Mouse (Mus musculus) hindbrain, embryonic 13.5 days (tissue): ENCODE results near the gene Mettl16. TPM values are rescaled to one million over a fixed set of nuclear protein-coding genes. Genes with fewer than 3 reads are reported as not detected.

Source experiments
- ATAC-seq: fragments of 200-750 bp; cut with Nextera tagmentation; 2 replicates; pipeline ENCODE4 v1.8.0; 2017; ENCODE audit warnings: moderate TSS enrichment; ENCODE audit not compliant: low FRiP score
- H3K27ac ChIP-seq: fragments of 300-500 bp; sonication (generic); 2 replicates; pipeline ENCODE4 v1.5.1; 2015; ENCODE audit warnings: inconsistent platforms, mild to moderate bottlenecking, moderate library complexity
- H3K27me3 ChIP-seq: fragments of 300-500 bp; sonication (generic); 2 replicates; pipeline ENCODE4 v1.6.1; 2015; ENCODE audit warnings: mild to moderate bottlenecking, inconsistent platforms
- H3K36me3 ChIP-seq: fragments of 300-500 bp; sonication (generic); 2 replicates; pipeline ENCODE4 v1.6.1; 2015; ENCODE audit warnings: mild to moderate bottlenecking, inconsistent platforms
- H3K4me1 ChIP-seq: fragments of 300-500 bp; sonication (generic); replicated peaks from 2 replicates; pipeline ENCODE4 v1.6.1; 2015; ENCODE audit warnings: inconsistent platforms
- H3K4me2 ChIP-seq: fragments of 300-500 bp; sonication (generic); 2 replicates; pipeline ENCODE4 v1.6.1; 2015; ENCODE audit warnings: inconsistent platforms, mild to moderate bottlenecking, moderate library complexity
- H3K4me3 ChIP-seq: fragments of 300-500 bp; sonication (generic); 2 replicates; pipeline ENCODE4 v1.5.1; 2015; ENCODE audit warnings: mild to moderate bottlenecking, inconsistent platforms
- H3K9ac ChIP-seq: fragments of 300-500 bp; sonication (generic); 2 replicates; pipeline ENCODE4 v1.6.1; 2015; ENCODE audit warnings: mild to moderate bottlenecking, inconsistent platforms
- H3K9me3 ChIP-seq: fragments of 300-500 bp; sonication (generic); 2 replicates; pipeline ENCODE4 v1.6.1; 2016; ENCODE audit warnings: inconsistent platforms
- WGBS: fragments of 180-500 bp; shearing (Covaris S2); methylation state at CpG from one replicate; pipeline ENCODE4 v1.1.7; 2015; 5-methylcytosine and 5-hydroxymethylcytosine counted together
- polyA plus RNA-seq: library from polyadenylated mRNA; unstranded; fragments of >200 nt; fragmentation: Nextera tagmentation; extraction: Ambion mirVana; gene quantifications from 2 replicates; pipeline ENCODE4 v1.2.1, GENCODE M21; 2015

The Mettl16 gene
- polyA plus RNA-seq, 1 experiment from 2014 or later = 55.4 TPM

DNA sequence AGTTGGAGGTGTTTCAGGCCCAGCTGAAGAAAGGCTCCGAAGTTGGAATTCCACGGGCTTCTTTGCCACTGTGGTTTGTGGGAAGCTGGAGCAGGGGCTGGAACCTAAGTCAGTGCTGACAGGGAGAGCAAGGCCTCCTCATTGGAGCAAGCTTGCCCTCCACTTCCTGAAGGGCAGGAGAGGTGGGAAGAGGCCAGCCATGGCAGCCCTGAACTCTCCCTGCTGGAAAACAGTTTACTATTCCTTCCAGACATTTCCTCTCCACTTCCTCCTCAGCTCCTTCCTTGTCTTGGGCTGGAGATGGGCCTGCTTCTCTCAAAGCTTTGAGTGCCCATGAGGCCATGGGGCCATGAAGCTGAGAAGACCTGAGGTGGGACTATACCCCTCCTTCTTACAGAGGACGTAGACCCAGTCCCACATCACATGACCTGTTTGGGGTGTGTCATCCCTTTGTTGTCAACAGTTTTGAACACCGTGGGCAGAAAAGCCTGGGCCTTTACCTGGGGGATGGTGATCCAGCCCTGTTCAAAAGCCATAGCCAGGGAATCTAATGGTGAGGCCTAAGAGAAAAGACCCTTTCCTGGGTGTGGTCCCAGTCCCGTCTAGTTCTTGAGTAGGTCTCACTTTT is 64.1 kb downstream of the Mettl16 start:
- H3K9ac ChIP-seq = peak overlapping the region; percentile 98; the same call in 1 of the 2 replicates
- peaks cover 9% of the 10 kb centered on the region; the same call in 1 of the 2 replicates for H3K36me3 ChIP-seq
- H3K4me3 ChIP-seq = no peak overlapping the region
- no peaks in the 10 kb centered on the region for H3K27me3 ChIP-seq
- WGBS = 61% methylated on average over 5 of the region's 5 CpGs
- H3K4me2 ChIP-seq = no peak overlapping the region
- peak overlapping the region; percentile 52 for H3K27ac ChIP-seq
- ATAC-seq = no peak
- H3K4me1 ChIP-seq = peaks cover 69% of the 10 kb centered on the region
- H3K9me3 ChIP-seq = no peaks in the 10 kb centered on the region

- no peaks in the 10 kb centered on the region for H3K27me3 ChIP-seq
- H3K36me3 ChIP-seq = peaks cover 15% of the 10 kb centered on the region
- H3K4me2 ChIP-seq = no peak overlapping the region
- H3K9me3 ChIP-seq = no peaks in the 10 kb centered on the region
- 75% methylated on average over 6 of the region's 6 CpGs for WGBS
- H3K4me1 ChIP-seq = peaks cover 70% of the 10 kb centered on the region
- no peak for ATAC-seq
- no peak overlapping the region for H3K4me3 ChIP-seq
- 0 out of 2 replicates have a peak overlapping the region, but pooled peaks have one; percentile 29 for H3K9ac ChIP-seq
- H3K27ac ChIP-seq = no peak overlapping the region
Observed at GRCm38 (mm10) chr11:74835593-74836224, 65.1 kb downstream of the Mettl16 start.

- peak overlapping the region; percentile 48; the same call in 1 of the 2 replicates for H3K27ac ChIP-seq
- H3K9ac ChIP-seq = 0 out of 2 replicates have a peak overlapping the region, but pooled peaks have one; percentile 29
- H3K9me3 ChIP-seq = no peaks in the 10 kb centered on the region
- no peak for ATAC-seq
- no peaks in the 10 kb centered on the region for H3K27me3 ChIP-seq
- no peak overlapping the region for H3K4me3 ChIP-seq
- WGBS = 89% methylated on average over 22 of the region's 22 CpGs
- H3K36me3 ChIP-seq = peaks cover 15% of the 10 kb centered on the region
- 0 out of 2 replicates have a peak overlapping the region, but pooled peaks have one; percentile 17 for H3K4me2 ChIP-seq
- H3K4me1 ChIP-seq = peaks cover 76% of the 10 kb centered on the region
Observed at GRCm38 (mm10) chr11:74836225-74837055, 65.8 kb downstream of the Mettl16 start.

DNA sequence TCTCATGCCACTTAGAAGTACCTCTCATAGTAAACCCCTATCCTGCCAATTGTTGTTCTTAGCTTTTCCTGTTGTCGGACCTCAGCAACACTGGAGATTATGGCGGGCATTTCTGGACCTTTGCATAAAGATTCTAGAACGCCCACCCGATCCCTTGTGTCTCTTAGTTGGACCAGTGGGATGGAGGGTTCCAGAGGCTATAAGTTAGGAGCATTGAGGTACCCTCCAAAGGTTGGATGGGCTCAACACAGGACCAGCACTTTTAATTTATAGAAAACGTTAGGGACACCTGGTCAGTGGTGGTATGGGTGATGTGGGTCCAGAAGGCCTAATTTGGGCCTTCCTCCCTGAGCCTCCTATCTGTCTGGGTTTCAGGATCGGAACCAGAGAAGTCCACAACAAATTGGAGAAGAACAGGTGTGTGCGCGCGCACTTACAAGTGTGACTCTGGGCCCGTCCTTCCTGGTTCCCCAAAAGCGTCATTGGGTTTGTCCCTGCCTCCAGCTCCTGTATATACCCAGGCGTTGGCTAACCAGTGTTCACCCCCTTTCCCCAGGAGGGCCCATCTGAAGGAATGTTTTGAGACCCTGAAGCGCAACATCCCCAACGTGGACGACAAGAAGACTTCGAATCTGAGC is 66.5 kb downstream of the Mettl16 start:
- H3K4me2 ChIP-seq = peak overlapping the region; percentile 80
- no peaks in the 10 kb centered on the region for H3K9me3 ChIP-seq
- ATAC-seq = peak; percentile 2
- H3K36me3 ChIP-seq = peaks cover 23% of the 10 kb centered on the region
- H3K27ac ChIP-seq = peak overlapping the region; percentile 93
- H3K4me3 ChIP-seq = peak overlapping the region; percentile 57
- peak overlapping the region; percentile 70 for H3K9ac ChIP-seq
- 42% methylated on average over 16 of the region's 16 CpGs for WGBS
- peaks cover 79% of the 10 kb centered on the region for H3K4me1 ChIP-seq
- no peaks in the 10 kb centered on the region for H3K27me3 ChIP-seq

GRCm38 (mm10) chr11:74837694-74838431 is 67.2 kb downstream of the Mettl16 start:
- no peaks in the 10 kb centered on the region for H3K9me3 ChIP-seq
- H3K4me2 ChIP-seq = peak overlapping the region; percentile 80
- H3K27ac ChIP-seq = peak overlapping the region; percentile 93
- H3K9ac ChIP-seq = peak overlapping the region; percentile 70
- peaks cover 30% of the 10 kb centered on the region for H3K36me3 ChIP-seq
- no peaks in the 10 kb centered on the region for H3K27me3 ChIP-seq
- peak; percentile 63 for ATAC-seq
- under 1% methylated on average over 53 of the region's 54 CpGs for WGBS
- H3K4me3 ChIP-seq = peak overlapping the region; percentile 57
- peaks cover 79% of the 10 kb centered on the region for H3K4me1 ChIP-seq

DNA sequence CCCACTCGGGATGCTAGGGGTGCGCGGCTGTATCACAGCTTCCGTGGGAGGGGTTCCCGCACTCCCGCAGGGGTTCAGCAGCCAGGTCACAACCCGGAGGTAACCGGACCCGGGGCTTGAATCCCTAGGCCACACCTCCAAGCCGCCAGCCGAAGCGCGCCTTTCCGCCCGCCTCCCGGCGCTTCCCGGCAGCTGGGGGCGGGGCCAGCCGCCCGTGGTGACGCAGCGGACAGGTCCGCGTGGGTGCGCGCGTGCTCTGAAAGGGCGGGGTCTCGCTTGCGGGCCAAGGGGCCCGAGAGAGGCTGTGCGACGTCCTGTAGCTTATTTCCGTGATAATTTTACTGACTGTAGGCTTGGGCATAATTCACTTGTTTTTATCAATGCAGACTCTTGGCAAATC is 67.8 kb downstream of the Mettl16 start:
- Histone ChIP-seq H3K36me3 (peaks cover 35% of the 10 kb centered on the region), H3K4me1 (peaks cover 76% of the 10 kb centered on the region)

DNA sequence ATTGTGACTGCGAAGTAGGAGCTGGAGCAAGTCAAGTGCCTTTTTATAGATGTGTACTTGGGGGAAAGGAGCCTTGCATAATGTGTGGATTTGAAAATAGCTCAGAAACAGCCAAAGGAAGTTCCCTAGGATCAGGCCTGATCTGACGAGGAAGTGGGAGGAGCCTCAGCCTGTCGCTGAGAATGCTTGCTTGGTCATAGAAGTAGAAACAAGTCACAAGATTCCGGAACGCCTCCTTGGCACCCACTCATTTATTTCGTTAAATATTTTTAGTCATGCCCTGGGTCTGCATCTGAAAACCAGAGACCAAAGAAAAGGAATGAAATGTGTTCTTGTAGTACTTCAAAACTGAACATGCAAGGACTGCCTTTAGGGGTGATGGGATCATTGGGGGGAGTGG is 68.3 kb downstream of the Mettl16 start:
- ATAC-seq = no peak
- H3K27ac ChIP-seq = peak overlapping the region; percentile 93
- 50% methylated on average over 6 of the region's 6 CpGs for WGBS

More for the DNA sequence above, 67.8 kb downstream of the Mettl16 start:
- no peaks in the 10 kb centered on the region for H3K27me3 ChIP-seq
- peak overlapping the region; percentile 57 for H3K4me3 ChIP-seq
- peak overlapping the region; percentile 70 for H3K9ac ChIP-seq
- 0% methylated on average over 35 of the region's 35 CpGs for WGBS
- H3K9me3 ChIP-seq = no peaks in the 10 kb centered on the region
- ATAC-seq = peak; percentile 65
- H3K27ac ChIP-seq = peak overlapping the region; percentile 93
- H3K4me2 ChIP-seq = peak overlapping the region; percentile 80

DNA sequence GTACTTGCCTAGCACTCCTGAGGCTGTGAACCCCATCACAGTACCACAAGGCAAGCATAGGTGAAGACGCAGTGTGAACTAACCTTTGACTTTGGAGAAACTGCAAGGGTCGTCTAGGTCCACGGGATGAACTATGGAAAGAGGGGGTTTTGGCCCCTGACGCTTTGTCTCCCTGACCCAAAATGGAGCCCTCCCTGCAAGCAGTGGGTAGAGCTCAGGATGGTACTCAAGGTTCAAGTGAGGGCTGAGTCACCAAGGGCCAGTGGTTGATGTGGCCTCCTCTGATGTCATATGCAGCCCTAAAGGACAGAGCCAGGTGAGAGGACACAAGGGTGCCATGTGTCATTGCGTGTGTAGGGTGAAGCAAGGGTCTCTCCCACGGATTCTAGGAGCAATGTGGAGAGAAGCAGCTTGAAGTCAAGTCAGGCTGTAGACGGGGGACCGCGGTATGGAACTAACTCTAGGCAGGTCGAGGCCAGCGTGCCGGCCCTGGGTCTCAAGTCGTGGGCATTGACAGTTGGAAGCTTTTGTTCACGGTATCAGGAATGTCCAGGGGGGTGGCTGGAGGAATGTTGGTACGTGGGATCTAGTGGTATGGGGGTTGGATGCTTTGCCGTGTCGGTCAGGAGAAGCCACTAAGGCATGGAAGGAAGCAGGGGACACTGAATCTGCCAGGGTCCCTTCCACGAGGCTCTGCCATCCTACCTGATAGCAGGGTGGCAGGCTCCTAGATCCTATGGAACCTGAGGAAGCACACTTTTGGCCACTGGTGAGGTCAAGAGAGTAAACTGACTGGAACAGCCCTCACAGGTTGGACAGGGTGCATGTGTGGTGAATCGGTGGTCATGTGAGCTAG is 69.5 kb downstream of the Mettl16 start:
- ATAC-seq = no peak
- no peak overlapping the region for H3K9ac ChIP-seq
- peaks cover 52% of the 10 kb centered on the region for H3K36me3 ChIP-seq
- WGBS = 91% methylated on average over 19 of the region's 19 CpGs
- H3K27me3 ChIP-seq = no peaks in the 10 kb centered on the region
- peaks cover 59% of the 10 kb centered on the region for H3K4me1 ChIP-seq
- H3K9me3 ChIP-seq = no peaks in the 10 kb centered on the region
- H3K4me2 ChIP-seq = no peak overlapping the region
- H3K4me3 ChIP-seq = no peak overlapping the region
- no peak overlapping the region for H3K27ac ChIP-seq

More for the DNA sequence above, 68.3 kb downstream of the Mettl16 start:
- no peak overlapping the region for H3K9ac ChIP-seq
- H3K27me3 ChIP-seq = no peaks in the 10 kb centered on the region
- peaks cover 70% of the 10 kb centered on the region for H3K4me1 ChIP-seq
- H3K9me3 ChIP-seq = no peaks in the 10 kb centered on the region
- H3K4me2 ChIP-seq = peak overlapping the region; percentile 80
- H3K36me3 ChIP-seq = peaks cover 41% of the 10 kb centered on the region
- peak overlapping the region; percentile 57 for H3K4me3 ChIP-seq

- Histone ChIP-seq H3K4me3 (no peak overlapping the region), H3K4me2 (no peak overlapping the region), H3K27me3 (no peaks in the 10 kb centered on the region), H3K9me3 (0 out of 2 replicates have a peak, but pooled peaks cover 4% of the 10 kb centered on the region), H3K36me3 (peaks cover 57% of the 10 kb centered on the region), H3K27ac (no peak overlapping the region), H3K4me1 (peaks cover 56% of the 10 kb centered on the region), H3K9ac (no peak overlapping the region)
- ATAC-seq = no peak
- 91% methylated on average over 8 of the region's 8 CpGs for WGBS
Observed at GRCm38 (mm10) chr11:74840739-74841138, 70.1 kb downstream of the Mettl16 start.

GRCm38 (mm10) chr11:74841366-74841765 is 70.7 kb downstream of the Mettl16 start:
- Histone ChIP-seq H3K9me3 (0 out of 2 replicates have a peak, but pooled peaks cover 4% of the 10 kb centered on the region), H3K36me3 (peaks cover 59% of the 10 kb centered on the region), H3K4me2 (no peak overlapping the region), H3K9ac (no peak overlapping the region), H3K27me3 (no peaks in the 10 kb centered on the region), H3K4me1 (peaks cover 49% of the 10 kb centered on the region), H3K27ac (peak overlapping the region; percentile 30; the same call in 1 of the 2 replicates), H3K4me3 (no peak overlapping the region)
- WGBS = 80% methylated on average over 9 of the region's 9 CpGs
- ATAC-seq = no peak
